Mouse (Mus musculus) cerebellum, adult 9-10 months (tissue): ENCODE results near the gene Plp1.

Experiments used
- DNase-seq: peaks from one replicate; pipeline ENCODE4 v3.0.0; 2022

Plp1 gene

DNA sequence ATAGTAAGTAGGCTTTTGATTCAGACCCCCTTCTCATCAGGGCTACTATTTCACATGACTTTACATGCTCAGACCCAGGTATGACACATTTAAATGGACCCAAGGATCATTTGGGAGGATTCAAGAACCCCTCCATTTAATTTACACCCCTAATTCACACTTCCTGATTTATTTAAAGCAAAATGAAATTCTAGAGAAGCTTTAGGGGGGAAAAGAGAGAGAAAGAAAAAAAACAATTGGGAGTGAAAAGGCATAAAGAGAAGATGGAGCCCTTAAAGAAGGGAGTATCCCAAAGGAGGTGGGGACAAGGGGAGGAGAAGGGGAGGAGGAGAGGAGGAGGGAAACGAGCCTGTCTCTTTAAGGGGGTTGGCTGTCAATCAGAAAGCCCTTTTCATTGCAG, at the start of gene Plp1:
Gene Plp1 (plus strand): TSS at position 301 of the 400 bp plus-strand sequence.
- no peak for DNase-seq

DNA sequence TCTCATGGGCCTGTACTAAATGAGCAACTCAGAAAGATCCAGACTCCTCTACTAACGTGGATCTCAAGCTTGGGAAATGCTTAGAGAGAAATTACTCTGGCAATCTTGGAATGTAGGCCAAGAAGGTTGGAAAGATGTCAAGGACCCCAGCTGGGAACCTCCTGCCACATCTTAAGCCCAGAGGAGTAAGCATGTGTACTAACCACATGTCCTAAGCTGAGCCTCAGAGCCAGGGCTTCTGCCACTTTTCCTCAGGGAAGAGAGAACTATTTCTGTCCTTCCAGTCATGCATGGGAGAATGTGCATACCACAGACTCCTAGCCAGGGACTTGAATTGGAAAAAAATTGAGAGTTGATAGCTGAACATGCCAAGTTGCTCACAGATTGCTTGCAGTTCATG, 49.4 kb upstream of the Plp1 start:
- peak; percentile 55 for DNase-seq

DNA sequence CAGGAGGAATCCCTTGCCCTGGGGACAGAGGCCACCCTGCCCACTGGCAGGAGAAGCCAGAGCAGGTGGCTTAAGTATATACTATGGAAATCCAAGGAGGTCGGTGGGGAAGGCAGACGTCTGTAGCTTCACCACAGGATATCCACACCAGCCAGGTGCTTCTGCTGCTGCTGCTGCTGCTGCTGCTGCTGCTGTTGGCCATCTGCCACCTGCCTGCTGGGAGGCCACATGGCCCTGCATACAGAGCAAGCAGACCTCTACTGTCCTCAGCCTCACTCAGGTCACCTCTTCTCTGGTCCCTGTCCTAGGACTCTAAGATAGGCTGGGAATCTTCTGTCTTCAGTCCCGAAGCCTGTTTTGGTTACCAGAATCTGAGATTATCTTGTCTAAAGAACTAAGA, 44.4 kb upstream of the Plp1 start:
- DNase-seq, result no peak

DNA sequence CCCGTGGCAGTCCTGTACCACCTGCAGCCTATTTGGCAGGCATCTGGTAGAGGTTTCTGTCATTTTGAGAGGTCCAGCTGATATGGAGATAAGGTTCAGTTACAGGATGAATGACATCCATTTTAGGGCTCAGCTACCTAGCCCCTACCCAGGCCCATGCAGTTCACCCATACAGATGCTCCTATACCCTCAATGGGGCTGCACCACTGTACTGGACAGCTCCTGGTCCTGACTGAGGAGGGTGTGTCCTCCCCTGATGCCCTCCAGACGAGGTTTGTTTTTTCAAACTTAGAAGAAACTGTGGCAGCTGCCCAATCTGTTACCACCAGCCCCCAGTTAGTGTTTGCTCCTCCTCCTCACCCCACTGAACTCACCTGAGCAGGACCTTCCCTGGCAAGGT, 43.2 kb upstream of the Plp1 start:
- no peak for DNase-seq

DNA sequence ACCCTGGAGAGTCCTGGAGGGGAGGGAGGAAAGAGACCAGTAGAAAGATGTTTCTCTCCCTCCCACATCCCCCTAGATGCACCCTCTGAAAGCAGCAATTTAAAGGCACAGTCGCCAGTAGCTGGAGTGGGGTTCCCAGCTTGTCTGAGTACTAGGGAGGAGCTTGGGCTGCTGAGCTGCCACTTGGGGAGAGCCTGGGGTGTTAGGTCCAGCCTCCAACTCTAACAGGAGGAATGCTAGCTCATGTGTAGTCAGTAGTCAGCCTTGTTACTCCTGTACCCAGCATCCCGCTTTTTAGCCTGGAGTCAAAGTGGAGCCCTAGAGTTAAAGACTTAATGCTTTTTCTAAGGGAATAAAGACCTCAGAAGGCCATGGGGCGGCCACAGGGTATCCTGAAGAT, 42.4 kb upstream of the Plp1 start, which contains the start of gene Glra4:
Gene Glra4 (minus strand): TSS at position 101 of the 400 bp plus-strand sequence.
- DNase-seq, result no peak

DNA sequence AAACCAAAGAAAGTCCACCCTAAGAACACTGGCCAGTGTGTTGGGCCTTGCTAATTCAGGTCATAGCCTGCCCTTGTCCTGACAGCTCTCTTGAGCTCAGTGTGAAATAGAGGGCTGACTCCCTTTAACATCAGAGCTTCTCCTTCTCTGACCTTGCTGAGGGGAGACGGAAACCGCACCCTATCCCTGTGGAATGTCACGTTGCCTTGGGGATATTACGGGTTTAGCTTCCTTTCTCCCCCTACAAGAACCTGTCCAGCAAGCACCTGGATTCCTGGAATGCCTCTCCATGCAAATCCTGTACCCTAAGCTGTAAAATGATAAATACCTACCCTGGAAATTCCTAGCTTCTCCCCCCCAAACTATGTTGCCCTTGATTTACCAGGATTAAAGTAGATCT, 33.0 kb upstream of the Plp1 start:
- no peak for DNase-seq

DNA sequence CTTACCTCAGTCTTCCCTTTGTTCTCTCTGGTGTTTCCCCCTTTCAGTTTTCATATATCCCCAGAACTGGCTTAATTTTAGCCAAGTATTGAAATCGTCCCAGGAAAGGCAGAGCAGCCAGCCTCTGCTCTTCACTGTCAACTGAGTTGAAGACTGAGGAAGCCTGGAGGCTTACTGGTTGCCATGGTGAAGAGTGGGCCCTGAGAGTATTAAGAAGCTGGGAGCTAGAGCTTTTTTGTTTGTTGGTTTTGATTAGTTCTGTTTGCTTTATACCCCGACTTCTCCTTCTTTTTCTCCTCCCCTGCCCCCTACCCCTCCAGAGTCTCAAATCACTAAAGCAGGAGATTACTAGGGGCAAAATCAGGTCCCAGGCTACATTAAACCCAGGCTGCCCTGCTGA, 25.2 kb upstream of the Plp1 start:
- DNase-seq, result no peak

DNA sequence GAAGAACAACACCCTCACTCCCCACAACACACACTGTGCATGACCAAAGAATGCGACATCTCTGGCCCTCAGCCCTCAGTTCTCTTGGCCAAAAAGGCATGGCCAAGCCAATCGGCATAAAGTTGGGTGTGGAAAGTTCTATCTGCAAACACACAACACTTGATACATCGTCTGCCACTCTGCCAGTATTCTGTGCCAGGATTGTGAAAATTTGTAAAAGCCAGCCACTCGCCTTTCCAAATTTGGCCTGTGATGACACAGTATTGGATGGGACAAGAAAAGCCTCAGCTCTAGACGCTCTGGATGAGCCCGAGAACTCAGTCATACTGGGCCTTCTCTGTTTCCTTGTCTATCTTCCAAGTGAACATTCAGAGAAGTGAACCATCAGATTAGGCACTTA, 2.7 kb upstream of the Plp1 start:
- DNase-seq, result no peak

DNA sequence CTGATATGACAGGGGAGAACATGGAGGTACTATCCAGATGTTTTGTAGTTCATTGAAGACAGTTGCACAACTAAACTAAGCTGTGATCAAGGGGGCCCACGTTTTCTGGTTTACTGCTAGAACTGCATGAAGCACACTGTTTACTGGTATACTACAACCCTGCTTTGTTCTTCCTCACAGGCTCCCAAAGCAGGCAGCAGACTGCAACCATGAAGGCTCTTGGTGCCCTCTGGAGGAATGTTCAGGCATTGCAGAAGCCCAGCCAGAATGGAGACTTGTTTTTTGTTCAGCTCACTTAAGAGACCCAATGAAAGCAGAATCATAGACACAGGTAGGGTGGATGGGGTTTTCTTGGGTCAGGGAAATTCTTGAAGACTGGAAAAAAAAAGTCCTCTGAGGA, 2.2 kb upstream of the Plp1 start:
- peak; percentile 73 for DNase-seq

DNA sequence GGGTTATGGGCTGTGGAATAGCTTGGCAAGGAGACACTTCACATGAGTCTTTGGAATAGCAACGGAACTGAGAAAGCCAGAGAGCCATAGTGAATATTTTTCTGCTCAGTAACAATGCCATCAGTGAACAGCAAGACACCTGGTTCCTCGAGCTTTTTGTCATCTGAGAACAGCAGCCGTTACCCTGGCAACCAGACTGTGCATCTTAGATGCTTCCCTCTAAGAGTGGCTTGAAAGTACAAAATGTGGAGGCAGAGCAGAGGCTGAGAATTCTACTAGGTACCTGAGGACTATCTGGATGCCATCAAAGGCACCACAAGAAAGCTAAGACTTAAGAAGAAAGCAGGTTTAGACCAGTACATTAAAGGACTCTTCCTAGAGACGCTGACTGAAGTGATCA, 2.5 kb downstream of the Plp1 start:
- no peak for DNase-seq

DNA sequence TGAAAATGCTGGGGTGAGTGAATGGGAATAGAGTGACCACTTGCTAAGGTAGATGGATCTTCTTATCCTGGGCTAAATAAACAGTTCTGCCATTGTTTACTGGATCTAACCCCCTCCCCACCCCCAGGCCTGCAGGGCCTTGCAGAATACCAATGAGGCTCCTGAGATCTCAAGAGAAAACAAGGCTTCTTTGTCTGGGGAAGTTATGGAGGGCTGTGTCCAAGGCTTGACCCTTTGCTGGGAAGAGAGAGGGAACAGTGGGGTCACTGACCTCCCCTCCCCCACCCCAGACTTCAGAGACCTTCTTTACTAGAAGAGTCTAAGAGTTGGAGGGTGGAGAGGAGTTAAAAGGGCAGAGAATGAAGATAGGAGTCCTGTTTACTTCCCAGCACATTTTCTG, 6.1 kb downstream of the Plp1 start:
- no peak for DNase-seq

DNA sequence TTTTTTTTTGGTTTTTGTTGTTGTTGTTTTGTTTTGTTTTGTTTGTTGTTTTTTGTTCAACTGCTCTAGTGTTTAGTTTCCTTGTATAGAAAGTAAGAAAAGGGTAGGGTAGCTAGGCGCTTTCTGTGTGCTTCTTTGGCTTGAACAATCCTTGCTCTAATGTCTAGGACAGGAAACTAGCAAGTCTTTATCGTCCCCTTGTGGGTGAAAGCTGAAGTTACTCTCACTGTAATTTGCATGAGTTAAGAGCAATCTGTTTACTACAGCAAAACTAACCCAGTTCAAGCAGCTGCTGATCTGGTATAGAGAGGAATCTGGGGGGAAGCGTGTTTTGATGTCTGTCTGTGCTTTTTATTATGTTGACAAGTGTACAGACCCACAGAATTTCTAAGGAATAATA, 27.8 kb downstream of the Plp1 start:
- no peak for DNase-seq

DNA sequence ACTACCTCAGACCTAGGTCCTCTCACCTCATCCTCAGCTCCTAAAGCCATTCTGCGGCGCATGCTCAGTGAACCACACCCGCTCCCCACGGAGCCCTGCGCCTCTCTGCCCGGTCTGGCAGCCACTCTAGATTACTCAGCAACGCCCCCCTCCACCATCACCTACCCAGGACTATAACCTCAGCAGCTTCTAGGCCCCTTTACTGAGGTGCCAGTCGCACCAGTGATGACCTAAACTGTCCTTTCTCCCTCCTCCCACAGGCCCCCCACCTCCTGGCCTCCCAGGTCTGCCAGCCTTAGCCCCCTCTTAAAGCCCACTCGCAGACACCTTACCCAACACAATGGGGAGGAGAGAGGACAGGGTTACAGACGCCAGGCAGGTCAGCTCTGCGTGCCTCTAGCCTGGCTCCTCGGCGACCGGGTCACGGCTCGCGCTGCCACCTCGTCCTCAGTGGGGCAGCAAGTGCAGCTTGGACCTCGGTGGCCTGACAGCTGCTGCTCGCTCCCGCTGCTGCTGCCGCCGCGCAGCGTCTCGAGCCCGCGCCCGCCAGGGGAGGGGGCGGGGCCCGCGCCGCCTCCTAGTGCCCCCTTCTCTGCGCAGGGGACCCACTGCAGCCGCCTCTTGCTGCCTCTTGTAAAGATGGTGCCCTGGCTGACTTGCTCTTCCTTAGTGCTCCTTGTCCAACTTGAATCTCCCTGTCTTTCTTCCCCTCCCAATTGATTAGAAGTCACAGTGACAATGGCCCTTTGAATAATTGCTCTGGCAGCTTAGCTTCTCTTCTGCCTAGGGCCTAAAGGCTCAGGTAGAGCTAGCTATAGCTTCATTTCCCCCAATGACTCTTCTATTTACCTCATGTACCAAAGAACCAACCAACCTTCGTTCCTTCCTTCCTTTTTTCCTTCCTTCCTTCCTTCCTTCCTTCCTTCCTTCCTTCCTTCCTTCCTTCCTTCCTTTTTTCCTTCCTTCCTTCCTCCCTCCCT, 45.9 kb downstream of the Plp1 start, which contains the start of gene Rab9b:
Gene Rab9b (minus strand): TSS at position 695 of the 980 bp plus-strand sequence.
- DNase-seq, result peak; percentile 76
